Mouse (Mus musculus) yolk sac, embryonic 10.5 days (tissue): ENCODE measurements around the gene Csf1.

Experiments used
- DNase-seq: peaks from one replicate; pipeline ENCODE4 v3.0.0-alpha.2; 2017; ENCODE audit warnings: low spot score

Csf1 gene

DNA sequence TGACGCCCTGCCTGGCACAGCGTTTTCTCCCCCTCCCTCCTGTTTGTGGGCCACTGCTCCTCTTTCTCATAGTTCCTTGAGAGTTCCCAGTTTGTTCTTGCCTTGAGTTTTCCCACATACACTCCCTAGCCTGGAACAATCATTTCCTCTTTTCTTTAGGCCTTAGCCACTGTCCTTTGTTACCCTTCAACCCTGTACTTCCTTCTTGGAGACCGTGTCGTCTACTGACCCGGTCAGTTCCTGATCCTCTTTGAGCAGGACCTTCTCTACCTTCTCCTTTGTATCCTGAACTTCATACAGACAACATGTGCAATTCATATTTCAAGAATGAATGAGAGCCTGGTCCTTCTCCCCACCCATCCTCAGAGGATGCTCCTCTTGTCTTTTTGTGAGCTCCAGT, 21.0 kb upstream of the Csf1 start:
- no peak for DNase-seq

DNA sequence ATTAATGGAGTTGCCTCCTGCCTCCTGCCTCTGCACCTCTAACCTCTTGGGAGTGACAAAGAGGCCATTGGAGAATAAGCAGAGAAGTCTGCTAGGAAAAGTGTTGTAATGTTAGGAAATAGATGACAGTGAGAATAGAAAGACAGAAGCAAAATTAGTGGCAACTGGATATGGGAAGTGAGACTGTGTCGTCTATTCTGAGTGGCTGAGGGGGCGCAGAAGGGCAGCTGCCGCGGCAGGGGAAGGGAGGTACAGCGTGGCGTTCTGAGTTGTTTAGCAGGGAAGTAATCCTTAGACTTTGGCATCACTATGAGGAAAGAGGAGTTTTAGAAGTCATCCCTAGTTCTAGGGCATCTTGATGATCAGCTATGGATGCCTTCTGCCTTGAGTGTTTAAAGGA, 17.7 kb upstream of the Csf1 start:
- no peak for DNase-seq

DNA sequence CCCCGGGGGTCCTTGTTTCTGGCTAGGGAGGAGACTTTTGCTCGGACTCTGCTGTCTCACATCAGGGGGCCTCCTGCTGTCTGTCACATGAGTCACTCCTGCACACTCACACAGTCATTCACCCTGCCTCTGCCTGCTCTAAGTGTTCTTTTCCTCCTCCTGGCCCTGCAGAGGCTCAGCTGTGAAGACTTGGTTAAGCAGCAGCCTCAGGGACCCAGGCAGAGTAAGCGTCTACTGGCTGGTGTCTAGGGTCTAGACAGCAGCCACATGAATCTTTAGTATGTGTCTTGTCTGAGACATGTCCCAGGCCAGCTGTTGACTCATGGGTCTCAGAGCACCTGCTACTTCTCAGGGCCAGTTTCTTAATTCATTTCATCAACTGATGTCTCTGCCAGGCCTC, 16.0 kb upstream of the Csf1 start:
- DNase-seq: no peak

DNA sequence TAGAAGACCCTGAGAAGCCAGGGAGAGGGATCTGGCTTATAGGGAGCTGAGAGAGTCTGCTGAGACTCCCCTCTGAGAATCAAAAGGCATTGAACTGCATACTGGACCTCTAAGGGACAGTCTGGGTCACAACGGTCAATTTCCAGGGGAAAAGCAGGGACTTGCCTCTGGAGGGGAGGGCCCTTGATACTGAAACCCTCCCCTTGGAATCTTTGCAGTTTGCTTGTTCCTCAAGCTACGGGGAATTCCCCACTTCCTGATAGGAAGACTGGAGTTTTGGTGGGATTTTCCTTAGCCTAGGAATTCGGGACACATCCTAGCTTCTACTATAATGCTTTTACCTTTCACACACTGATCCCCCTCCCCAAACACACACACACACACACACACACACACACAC, 15.5 kb upstream of the Csf1 start:
- no peak for DNase-seq

DNA sequence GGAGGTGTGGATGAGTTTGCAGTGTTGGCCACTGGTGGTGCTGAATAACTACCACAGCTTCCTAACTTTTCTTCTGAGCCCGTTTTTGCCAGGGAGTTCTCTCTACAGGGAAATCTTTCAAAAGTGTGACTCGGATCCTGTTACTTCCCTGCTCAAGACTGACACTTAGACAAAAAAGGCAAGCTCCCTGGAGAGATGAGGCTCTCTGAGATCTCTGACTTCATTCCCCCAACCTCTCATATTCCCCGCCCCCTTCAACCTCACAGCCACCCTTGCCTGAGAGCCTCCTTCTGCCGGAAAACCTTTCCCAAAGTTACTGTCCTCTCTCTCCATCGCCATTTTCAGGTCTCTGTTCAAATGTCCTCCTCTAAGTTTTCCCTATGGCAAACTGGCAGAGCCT, 14.8 kb upstream of the Csf1 start:
- no peak for DNase-seq

DNA sequence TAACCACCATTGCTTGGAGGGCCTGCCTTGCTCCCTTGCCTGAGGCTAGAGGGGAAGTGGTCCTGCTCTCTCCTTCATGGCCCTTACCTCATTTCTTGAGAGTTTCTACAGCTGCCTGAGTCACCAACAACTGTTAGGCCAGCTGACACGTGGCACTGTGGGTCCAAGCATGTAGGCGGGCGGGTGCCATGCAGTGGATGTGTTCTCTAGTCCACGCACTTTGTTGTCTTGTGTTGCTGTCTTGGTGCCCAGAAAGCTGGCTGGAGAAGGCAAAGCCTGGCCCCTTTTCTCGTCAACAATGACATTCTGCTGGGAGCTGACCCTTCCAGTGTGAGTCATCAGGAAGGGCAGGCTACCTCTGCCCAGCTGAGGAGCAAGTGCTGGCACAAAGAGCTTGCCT, 12.6 kb upstream of the Csf1 start:
- DNase-seq: no peak

DNA sequence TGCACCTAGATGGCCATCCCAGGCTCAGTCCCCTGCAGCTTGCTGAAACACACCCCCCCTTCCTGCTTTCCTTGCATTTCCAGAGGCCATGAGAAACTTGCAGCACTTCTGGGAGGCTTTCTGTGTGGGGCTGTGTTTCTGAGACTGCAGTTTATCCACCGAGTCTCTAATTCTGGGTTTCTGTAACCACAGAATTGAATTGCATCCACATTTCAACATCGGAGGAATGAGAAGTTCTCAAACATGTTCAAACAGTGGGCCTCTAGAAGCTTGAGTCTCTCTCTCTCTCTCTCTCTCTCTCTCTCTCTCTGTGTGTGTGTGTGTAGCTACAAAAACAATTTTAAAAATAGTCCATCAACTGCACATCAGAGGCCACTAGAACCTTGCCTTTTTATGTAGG, 9.4 kb upstream of the Csf1 start:
- DNase-seq: no peak

DNA sequence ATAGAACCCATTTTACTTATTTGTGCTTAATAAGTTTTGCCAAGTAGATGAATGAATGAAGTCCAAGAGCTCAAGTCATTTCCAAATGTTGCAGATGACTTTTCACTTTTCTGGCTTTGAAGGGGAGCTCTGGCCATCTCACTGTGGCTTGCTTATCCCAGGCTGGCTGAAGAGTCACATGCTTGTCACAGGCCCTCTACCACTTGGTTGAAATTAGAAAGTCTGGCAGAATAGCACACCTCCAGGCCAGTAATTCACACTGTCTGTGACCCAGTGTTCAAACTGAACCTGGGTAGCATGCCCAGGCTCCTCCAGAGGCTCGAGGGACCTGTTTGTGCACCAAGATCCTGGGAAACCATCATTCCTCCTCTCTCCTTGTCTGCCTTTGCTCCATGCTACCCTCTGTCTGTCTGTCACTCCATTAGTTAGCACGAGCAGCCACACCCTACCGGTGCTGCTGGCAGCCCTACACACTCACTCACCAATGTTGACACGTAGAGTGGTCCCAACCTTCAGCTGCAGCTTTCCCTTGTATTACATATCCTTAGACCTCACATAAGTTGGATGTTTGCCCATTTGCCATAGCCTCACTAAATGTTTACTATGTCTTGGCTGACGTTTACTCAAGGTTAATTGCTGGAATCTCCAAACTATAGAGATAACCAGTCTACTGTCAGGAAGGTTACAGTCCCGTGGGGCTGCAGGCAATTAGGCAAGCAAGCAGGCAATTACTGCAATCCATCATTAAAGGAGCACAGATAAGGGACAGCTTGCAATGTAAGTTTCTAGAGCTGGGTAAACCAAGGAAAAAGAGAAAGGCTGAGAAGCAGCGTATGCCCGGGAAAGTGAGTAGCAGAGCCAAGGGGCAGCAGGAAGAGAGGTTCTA, 8.1 kb upstream of the Csf1 start:
- DNase-seq: no peak

DNA sequence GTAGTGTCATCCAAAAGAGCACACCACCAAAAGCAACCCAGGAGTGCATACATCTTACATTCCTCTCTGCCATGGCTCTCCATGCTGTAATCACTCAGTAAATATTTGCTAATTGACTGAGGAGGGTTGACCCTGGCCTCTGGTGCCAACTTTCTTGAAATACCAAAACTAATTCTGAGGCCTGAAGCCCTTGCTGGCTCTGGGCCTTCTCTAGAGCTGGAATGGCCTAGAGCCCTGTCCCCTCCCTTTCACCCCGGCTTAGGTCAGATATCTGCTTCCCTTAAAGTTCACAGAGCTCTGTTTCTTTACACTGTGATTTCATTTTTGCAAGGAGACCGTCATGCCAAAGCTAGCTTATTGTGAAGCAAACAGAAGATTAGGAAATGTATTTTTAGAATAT, 6.5 kb upstream of the Csf1 start:
- DNase-seq: no peak

DNA sequence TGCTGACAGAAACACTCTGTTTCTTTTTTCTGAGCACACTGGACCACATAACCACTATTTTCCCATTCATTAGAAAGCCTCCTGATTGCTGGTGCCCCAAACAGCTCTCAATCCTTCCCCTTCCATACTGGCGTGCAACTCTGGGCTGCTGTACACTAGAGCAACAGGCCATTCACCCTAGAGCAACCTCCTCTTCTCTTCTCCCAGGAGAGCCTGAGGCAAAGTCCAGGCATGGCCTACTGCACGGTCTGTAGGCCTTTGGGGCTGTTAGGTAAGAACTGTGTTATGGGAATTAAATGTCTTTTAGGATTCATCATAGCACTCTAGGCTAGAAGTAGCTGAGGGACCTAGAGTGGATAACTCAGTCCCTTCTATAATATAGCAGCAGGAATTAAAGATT, 5.7 kb upstream of the Csf1 start:
- DNase-seq: no peak

DNA sequence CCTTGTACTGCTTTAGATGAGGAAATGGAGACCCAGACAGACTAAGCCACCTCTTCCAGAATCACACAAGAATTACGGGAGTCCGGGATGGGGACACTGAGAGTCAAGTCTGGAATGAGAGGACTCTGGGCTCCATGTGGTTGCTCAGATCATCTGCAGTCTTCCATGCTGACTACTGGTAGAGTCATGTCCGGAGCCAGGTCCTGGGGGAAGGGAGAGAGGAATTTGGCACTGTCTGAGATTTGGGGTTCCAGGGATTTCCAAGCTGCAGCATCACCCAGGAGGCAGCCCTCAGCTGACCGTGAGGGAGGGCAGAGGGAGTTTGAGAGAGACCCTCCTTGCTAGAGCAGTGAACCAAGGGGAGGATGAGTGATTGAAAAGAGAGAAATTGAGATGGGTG, 3.3 kb upstream of the Csf1 start:
- DNase-seq: no peak

DNA sequence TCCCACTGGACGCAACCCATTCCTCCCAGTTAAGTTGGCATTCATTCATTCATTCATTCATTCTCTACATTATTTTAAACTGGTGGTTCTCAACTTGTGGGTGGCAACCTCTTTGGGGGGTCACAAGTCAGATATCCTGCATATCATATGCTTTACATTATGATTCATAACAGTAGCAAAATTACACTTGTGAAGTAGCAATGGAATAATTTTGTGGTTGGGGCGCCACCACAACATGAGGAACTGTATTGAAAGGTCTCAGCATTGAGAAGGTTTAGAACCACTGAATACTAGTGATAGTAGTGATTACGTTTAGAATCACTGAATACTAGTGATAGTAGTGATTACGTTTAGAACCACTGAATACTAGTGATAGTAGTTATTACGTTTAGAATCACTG, 1.2 kb upstream of the Csf1 start:
- DNase-seq: no peak

DNA sequence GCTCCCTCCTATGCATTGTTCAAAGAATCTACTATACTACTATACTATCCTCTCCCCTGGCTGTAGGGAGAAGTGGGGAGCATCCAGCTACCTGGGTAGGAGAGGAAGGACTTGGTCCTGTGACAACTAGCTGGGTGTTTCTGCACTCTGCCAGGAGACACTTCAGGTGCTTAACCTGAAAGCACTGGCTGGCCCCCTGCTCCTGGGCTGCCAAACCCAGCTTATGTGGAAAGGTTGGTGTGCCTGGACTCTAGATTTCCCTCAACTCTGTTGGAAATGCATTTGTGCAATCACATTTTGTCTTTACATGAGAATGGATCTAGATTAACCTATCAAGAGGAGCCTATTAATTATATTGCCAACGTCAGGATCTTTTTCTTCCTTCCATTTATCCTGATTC, 502 bp upstream of the Csf1 start:
- DNase-seq: no peak

DNA sequence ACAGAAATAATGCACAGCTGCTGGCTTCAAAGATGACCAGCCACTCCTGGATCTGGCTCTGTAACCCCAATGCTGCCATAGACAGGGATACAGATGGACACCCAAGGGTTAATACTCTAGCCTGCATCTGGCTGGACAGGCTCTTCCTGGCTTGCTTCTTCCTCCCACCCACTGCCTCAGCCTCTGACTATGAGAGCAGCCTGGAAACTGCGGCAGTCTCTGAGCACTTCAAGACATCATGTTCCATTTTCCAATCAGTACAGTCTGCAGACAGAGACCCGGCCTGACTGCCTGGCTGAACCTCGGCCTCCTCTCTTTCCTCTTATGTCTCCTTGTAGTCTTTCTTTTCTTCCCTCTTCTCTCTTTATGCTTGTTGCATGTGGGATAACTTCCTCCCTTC, 1.6 kb downstream of the Csf1 start:
- no peak for DNase-seq

DNA sequence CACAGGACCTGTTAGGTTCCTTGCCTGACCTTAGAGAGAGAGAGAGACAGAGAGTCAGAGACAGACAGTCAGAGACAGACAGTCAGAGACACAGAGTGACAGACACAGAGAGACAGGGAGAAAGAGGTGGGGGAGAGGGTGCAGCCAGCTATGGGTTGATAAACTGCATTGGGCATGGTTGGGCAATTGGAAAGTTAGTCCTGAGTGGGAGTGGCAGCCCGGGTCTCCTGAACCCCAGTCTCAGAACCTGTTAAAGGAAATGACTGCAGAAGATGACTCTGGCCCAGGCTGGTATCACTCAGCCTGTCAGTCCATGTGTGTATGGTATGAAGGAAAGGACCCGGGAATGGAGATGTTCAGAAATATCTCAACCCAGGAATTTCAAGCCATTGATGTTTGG, 2.1 kb downstream of the Csf1 start:
- no peak for DNase-seq

DNA sequence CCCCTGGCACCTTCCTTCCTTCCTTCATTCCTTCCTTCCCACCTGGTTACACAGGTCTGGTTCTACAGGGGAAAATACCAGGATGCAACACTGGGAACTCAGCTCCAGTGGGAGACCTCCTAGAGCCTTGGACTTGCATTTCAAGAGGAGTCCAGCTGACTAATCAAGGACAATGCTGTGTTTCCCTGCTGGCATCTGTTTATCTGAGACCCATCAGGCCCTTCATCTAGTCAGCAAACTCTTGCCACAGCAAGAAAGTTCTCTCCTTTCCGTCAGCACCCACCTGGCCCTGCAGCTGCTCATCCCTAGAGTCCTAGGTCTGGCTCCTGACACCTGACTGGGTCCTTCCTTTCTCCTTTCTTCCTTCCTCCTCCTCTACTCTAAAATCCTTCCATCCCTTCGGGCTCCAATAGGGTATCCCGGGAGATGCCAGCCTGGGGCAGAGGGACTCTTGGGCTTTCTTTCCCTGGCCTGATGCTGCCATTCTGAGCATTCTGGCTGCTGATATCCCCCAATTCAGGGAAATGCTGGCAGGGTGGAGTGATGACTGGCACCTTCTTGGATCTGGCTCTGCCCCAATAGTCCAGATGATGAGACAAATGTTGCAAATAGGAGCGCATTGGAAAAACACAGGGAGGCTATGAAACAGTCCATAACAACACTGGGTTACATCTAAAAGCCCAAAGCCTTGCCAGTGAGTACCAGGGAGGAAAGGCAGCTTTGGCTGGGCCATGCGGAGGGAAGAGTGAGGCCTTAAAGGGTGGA, 2.7 kb downstream of the Csf1 start:
- DNase-seq: no peak

DNA sequence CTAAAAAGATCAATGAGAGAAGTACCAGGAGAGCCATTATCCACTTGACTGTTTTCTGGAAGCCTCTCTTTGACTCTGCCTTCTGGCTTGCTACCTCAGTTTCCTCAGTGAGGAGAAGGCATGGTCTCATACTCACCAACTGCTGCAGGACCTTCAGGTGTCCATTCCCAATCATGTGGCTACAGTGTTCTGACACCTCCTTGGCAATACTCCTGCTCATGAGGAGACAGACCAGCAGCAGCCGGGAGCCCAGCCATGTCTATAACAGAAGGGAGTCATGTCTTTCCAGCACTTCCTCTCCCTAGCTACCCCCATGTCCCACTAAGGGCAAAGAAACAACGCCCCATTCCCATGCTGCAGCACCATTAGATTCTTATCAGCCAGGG, 3.8 kb downstream of the Csf1 start:
- no peak for DNase-seq

DNA sequence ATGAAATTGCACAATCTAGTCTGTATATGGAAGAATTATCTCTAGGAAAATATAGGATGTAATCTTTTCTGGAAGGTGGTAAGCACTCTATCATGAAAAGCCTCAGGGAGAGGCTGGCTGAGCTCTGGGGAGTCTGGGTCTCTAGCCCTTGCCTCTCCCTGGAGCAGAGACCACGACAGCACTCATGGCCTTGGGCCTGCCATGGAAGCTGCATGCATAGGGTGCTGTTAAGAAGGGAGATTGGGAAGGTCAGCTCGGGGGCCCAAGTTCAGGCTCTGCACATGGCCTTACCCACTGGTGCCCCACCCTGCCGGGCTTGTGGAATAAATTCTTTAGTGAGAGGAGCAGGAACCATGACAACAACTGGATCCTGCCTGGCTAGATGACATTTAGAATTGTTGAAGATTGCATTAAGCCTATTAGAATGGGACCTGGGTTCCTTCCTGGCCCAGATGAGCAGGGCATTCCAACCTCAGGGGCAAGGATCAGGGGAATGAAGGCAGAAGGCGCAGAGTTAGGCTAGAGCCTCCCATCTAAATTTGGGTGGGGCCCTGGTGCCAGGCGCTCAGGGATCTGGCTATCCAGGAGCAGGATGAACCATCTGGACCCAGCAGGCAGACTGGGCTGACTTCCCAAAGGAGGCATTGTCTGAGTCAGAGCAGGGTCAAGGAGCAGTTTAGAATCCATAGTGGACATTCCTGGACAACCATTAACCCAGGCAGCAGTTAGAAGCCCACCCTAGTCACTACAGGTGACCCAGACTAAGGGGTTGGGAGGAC, 4.4 kb downstream of the Csf1 start:
- DNase-seq: no peak

DNA sequence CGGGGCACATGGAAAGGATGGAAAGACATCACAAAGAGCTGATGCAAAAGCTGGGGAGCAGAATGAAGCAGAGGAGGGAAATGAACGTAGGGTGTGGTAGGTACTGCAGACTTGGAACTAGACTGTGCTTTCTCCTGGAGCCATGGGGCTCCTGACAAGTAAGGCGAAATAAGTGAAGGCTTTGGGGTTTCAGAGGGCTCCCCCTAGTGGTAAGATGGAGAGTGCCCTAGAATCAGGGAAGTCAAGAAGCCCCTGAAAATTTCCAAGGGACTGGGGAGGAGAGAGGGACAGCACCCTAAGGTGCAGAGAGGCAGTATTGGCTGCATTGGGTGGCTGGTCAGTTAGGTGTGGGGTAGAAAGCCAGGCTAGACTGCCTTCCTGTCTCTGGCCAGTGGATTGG, 5.6 kb downstream of the Csf1 start:
- no peak for DNase-seq

DNA sequence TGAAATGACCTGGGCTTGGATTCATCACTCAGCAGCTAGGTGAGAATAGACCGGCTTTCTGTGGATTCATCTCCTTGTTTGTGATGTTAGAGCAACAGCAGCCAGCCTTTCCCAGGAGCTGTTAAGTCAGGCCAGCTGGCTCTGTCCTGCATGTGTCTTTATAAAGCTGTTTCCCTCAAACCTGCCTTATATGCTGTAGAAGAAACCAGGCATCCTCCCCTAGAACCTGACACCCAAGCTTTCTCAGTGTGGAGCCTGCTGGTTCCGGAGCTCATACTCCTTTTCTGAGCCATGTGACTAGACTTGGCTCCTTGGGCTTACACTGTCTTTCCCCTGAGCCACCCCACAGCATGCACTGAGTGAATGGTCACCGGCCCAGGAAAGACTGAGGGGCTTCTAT, 8.7 kb downstream of the Csf1 start:
- no peak for DNase-seq

DNA sequence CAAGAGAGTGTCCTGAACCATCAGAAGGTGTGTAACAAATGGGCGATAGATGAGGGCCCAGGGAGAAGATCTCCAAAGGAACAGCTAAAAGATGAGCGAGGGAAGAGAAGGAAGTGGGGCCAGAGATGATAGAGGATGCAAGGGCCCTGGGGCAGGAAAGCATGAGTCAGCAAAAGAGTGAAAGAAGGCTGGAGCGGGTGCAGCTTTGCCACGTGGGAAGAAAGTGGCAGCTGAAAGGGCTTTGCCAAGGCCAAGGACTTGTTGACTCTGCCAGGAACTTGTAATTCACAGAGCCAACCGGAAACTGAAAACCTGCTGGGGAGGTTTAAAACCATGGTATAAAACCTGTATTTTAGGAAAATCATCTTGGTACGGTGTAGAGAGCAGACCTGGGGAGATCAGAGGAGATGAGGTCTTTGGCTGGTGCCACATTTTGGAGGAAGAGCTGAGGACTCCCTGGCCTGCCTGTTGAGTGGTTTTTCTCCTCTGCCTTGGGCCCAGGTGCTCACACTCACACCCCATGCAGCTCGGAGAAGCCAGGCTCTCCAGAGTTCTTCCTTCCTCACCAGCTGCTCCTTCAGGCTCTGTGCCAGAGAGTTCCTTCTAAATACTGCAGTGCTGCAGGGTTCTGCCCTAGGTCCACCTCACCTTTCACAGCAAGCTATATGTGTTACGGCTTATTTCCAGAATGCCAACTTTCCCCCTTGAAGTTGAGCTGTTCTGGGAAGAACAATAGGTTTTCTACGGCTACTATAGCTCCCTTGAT, 9.3 kb downstream of the Csf1 start:
- DNase-seq: no peak

DNA sequence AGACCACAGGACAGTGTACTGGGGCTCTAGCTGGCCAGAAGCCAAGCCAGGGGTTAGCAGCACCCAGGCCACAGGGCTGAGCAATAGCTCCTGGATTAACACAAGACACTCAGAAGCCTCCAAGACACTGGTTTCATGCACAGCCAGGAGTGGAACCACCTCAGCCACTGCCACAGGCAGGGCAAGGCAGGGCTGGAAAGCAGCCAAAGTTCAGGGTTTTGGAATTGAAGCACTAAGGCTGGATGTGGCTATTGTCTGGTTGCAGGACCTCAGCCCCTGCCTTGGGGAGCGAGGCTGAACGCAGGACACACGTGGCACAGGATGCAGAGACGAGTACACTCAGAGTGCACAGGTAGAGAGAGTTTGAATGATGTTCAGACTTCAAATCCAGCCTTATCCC, 10.8 kb downstream of the Csf1 start:
- DNase-seq: no peak
